Mouse (Mus musculus): ENCODE results near the gene Rpgrip1l.

DNA sequence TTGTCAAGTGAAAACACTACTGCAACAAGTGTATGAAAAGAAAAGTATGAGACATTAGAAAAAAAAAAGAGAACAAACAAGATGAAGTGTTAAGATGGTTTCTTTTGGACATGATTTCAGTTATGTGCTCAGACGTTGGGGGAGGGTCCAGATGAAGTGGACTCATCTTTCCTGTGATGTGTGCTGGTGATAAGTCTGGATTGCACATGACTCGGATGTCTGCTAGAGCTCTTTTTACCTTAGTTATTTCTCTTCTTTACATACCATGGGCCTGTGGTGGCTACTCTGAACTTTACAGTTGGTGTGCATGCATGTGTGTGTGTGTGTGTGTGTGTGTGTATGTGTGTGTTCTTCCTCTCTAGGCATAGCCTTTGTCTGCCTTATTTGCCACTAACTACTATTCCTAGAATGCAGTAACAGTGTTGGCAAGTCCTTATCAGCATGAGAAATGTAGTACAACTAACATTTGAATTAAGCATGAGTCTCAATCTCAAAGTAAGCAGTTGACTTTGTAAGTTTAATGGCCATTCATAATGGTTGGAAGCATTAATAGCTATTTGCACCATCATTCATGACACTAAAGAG lies 43.6 kb downstream of the Rpgrip1l start:
- TF ChIP-seq CTCF (IDR thresholded peaks at IDR 0.05; ENCODE audit: low read depth) (no peak), EP300 (IDR thresholded peaks at IDR 0.05; ENCODE audit: low read depth) (no peak)
